Mouse (Mus musculus) small intestine, adult 2 months (tissue): Measurements from ENCODE around the gene Wdr78. TPM values are rescaled to one million over a fixed set of nuclear protein-coding genes. Genes with fewer than 3 reads are reported as not detected.

Experiments
- H3K27ac ChIP-seq: fragments of 200-500 bp; 2 replicates; pipeline ENCODE4 v1.5.1; 2012; ENCODE audit warnings: low read depth, low read length, control low read depth, inconsistent platforms; ENCODE audit not compliant: insufficient read depth
- H3K27me3 ChIP-seq: fragments of 200-500 bp; 2 replicates; pipeline ENCODE4 v1.6.1; 2012; ENCODE audit warnings: mild to moderate bottlenecking, moderate library complexity, low read length, inconsistent platforms; ENCODE audit not compliant: control insufficient read depth, insufficient read depth
- H3K36me3 ChIP-seq: fragments of 200-500 bp; 2 replicates; pipeline ENCODE4 v1.6.1; 2012; ENCODE audit warnings: mild to moderate bottlenecking, low read length, control low read depth, inconsistent platforms; ENCODE audit not compliant: control insufficient read depth, insufficient read depth
- H3K4me1 ChIP-seq: fragments of 200-500 bp; 2 replicates; pipeline ENCODE4 v1.6.1; 2012; ENCODE audit warnings: low read length, inconsistent platforms, mixed read lengths; ENCODE audit not compliant: control insufficient read depth, insufficient read depth, insufficient read length
- H3K4me3 ChIP-seq: fragments of 200-500 bp; 2 replicates; pipeline ENCODE4 v1.5.1; 2012; ENCODE audit warnings: low read depth, mild to moderate bottlenecking, control low read depth, inconsistent platforms, low read length, moderate library complexity
- CTCF ChIP-seq: fragments of 200-500 bp; IDR thresholded peaks from 2 replicates; pipeline ENCODE4 v1.5.1; 2012; ENCODE audit warnings: low read depth, mild to moderate bottlenecking, control low read depth, inconsistent platforms, low read length, moderate library complexity, mixed read lengths; ENCODE audit not compliant: insufficient replicate concordance, insufficient read length; ENCODE audit errors: extremely low read depth
- POLR2A ChIP-seq: fragments of 200-500 bp; IDR thresholded peaks from 2 replicates; pipeline ENCODE4 v1.6.1; 2012; ENCODE audit warnings: low read depth, mild to moderate bottlenecking, control low read depth, inconsistent platforms, low read length, moderate library complexity
- WGBS: fragments of 180-500 bp; shearing (Covaris S2); methylation state at CpG from one replicate; pipeline ENCODE4 v1.1.7; 2018; 5-methylcytosine and 5-hydroxymethylcytosine counted together
- polyA plus RNA-seq: library from polyadenylated mRNA; depleted of rRNA; stranded (reverse); fragments of >200 nt; gene quantifications from 2 replicates; pipeline ENCODE4 v1.2.3, GENCODE M21; 2012; rRNA removed

Gene Wdr78
- polyA plus RNA-seq: 0.09 and 0.10 TPM in 2 replicates

DNA sequence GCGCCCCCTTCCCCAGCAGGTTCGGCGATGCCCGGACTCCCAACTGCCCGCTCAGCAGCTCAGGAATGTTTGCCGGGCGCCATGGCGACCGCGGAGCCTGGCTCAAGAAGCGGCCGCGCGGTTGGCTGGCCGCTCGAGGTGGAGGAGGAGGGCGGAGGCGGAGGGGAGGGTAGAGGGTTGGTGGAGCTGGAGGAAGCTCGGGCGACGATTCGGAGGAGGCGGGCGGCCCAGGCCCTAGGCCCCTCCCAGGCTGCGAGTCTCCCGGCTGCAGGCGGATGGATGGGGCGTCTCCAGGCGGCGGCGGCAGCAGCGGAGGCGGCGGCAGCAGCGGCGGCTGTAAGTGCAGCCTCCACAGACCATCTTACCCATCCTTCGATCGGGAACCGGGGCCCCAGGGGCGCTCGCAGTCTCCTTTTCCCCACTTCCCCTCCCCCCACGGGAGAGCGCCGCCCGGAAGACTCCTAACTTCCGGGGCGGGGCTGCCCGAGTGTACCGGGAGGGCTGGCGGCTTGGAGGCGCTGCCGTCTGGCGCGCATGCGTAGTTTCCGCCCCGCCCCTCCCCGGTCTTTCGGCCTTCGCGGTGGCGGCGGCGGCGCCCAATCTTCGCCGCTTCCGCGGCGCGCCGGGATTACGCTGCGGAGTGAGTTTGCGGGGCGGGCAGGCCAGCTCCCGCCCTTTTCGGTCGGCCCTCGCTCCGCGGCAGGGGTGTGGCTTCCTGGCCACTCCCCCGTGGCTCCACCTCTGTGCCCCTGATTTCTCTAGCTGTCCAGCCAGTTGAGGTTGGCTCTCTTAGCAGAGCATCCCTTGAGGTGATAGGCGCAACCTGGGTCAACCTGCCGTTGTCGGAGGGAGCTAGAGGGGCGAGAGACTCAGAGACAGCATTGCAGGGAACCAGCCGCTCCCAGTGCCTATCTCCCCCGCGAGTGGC is at the start of gene Wdr78, which contains the start of gene Mier1:
Gene Wdr78, minus strand, starts transcription at position 372 of the 928 bp plus-strand sequence.
Gene Mier1, plus strand, starts transcription at position 207 of the 928 bp plus-strand sequence.
- Histone ChIP-seq H3K27ac (peak within 1 kb of the TSS; percentile 90), H3K4me1 (peaks cover 6% of the 10 kb centered on the region), H3K4me3 (peak within 1 kb of the TSS; percentile 97), H3K27me3 (no peaks in the 10 kb centered on the region), H3K36me3 (no peaks in the 10 kb centered on the region; the same call in 1 of the 2 replicates)
- WGBS: 1% methylated on average over 85 of the region's 90 CpGs
- TF ChIP-seq POLR2A (peak; percentile 50; the same call in 1 of the 2 replicates), CTCF (no peak)

DNA sequence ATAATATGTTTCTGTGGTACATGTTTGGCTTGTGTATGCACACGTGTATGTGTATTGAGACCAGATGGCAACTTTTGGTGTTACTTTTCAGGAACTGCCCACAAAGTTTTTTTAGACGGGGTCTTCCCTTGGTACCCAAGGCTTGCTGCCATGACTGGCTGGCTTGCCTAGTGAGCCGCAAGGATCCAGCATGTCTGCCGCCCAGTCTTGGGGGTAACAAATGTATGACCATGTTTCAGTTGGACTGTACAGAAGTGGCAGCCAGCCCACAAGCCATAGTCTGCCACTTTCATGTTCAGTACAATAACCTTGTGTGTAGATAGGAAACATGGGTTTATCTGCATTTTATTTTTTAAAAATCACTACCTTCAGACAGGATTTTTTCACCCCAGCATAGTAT is 44.4 kb upstream of the Wdr78 start:
- Histone ChIP-seq H3K27me3 (no peaks in the 10 kb centered on the region), H3K4me3 (no peak overlapping the region), H3K27ac (no peak overlapping the region), H3K4me1 (no peaks in the 10 kb centered on the region), H3K36me3 (peaks cover 59% of the 10 kb centered on the region)
- no peak for TF ChIP-seq CTCF
- TF ChIP-seq POLR2A: no peak
- WGBS: 93% methylated on average over 4 of the region's 4 CpGs

GRCm38 (mm10) chr4:103151946-103152345 is 37.6 kb upstream of the Wdr78 start:
- Histone ChIP-seq H3K4me3 (no peak overlapping the region), H3K36me3 (peaks cover 69% of the 10 kb centered on the region), H3K27me3 (no peaks in the 10 kb centered on the region), H3K27ac (no peak overlapping the region), H3K4me1 (no peaks in the 10 kb centered on the region)
- 89% methylated on average over 5 of the region's 5 CpGs for WGBS
- TF ChIP-seq POLR2A: no peak
- no peak for TF ChIP-seq CTCF

- 33% methylated on average over 5 of the region's 5 CpGs for WGBS
- H3K4me1 ChIP-seq: no peaks in the 10 kb centered on the region
These were observed 32.0 kb upstream of the Wdr78 start for GRCm38 (mm10) chr4:103146339-103146738.

DNA sequence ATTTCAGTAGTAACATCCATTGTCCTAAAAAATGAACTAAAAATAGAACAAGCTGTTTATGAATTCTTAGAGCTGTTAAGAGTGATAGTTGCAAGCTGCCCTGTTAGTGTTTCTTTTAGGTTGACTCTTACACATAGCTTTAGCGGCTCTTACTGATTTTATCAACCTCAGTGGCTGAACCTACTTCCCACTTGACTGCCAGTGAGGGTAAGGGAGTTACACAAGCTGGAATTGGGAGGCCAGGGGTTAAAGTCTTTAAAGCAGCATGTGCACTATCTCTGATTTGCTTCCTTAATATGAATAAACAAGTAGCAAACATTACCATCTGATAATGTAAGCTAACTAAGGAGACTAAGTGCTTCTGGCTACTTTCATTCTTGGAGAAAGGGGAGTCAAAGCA is 22.6 kb upstream of the Wdr78 start:
- H3K36me3 ChIP-seq: peaks cover 34% of the 10 kb centered on the region
- TF ChIP-seq CTCF: no peak
- no peak for TF ChIP-seq POLR2A
- 21% methylated on average over 1 of the region's 1 CpGs for WGBS
- H3K4me1 ChIP-seq: no peaks in the 10 kb centered on the region
- no peaks in the 10 kb centered on the region for H3K27me3 ChIP-seq
- no peak overlapping the region for H3K27ac ChIP-seq
- H3K4me3 ChIP-seq: no peak overlapping the region

More at GRCm38 (mm10) chr4:103146339-103146738, 32.0 kb upstream of the Wdr78 start:
- peaks cover 60% of the 10 kb centered on the region for H3K36me3 ChIP-seq
- H3K27me3 ChIP-seq: no peaks in the 10 kb centered on the region
- H3K4me3 ChIP-seq: no peak overlapping the region
- TF ChIP-seq CTCF: peak; percentile 93
- TF ChIP-seq POLR2A: no peak
- no peak overlapping the region for H3K27ac ChIP-seq

GRCm38 (mm10) chr4:103126533-103126932 is 12.2 kb upstream of the Wdr78 start:
- WGBS: 17% methylated on average over 4 of the region's 4 CpGs
- Histone ChIP-seq H3K4me1 (peaks cover 9% of the 10 kb centered on the region; the same call in 1 of the 2 replicates), H3K36me3 (peaks cover 7% of the 10 kb centered on the region), H3K27ac (no peak overlapping the region), H3K4me3 (no peak overlapping the region), H3K27me3 (no peaks in the 10 kb centered on the region)
- TF ChIP-seq CTCF: no peak
- no peak for TF ChIP-seq POLR2A

GRCm38 (mm10) chr4:103123606-103124005 is 9.3 kb upstream of the Wdr78 start:
- Histone ChIP-seq H3K4me1 (peaks cover 13% of the 10 kb centered on the region; the same call in 1 of the 2 replicates), H3K4me3 (no peak overlapping the region), H3K36me3 (peaks cover 2% of the 10 kb centered on the region; the same call in 1 of the 2 replicates), H3K27me3 (no peaks in the 10 kb centered on the region), H3K27ac (no peak overlapping the region)
- TF ChIP-seq CTCF (no peak), POLR2A (no peak)
